Mouse (Mus musculus) hindbrain, embryonic 12.5 days (tissue): ENCODE data around the gene Rhobtb1. TPM values are rescaled to one million over a fixed set of nuclear protein-coding genes. Genes with fewer than 3 reads are reported as not detected.

ENCODE experiments used
- polyA plus RNA-seq: library from polyadenylated mRNA; unstranded; fragments of >200 nt; fragmentation: Nextera tagmentation; extraction: Ambion mirVana; gene quantifications from 2 replicates; pipeline ENCODE4 v1.2.1, GENCODE M21; 2016

The Rhobtb1 gene
- polyA plus RNA-seq, 1 experiment from 2014 or later: 23.5 TPM

Other genes starting within 250 kb of the Rhobtb1 start
- gene A930033H14Rik, start 61.7 kb downstream of the Rhobtb1 start, polyA plus RNA-seq: 1.9 TPM in 2 replicates
- 210 and 220 TPM in 2 replicates for gene Cdk1, start 201.5 kb downstream of the Rhobtb1 start, polyA plus RNA-seq
- 91.0 and 110 TPM in 2 replicates for gene Ank3, start 247.3 kb downstream of the Rhobtb1 start, polyA plus RNA-seq